Mouse (Mus musculus) embryonic fibroblast, embryonic 13.5 days (primary cell): ENCODE measurements around the gene Asb4. TPM values are rescaled to one million over a fixed set of nuclear protein-coding genes. Genes with fewer than 3 reads are reported as not detected.

Experiments used
- H3K27ac ChIP-seq: 2 replicates; pipeline ENCODE4 v1.5.1; 2012; ENCODE audit warnings: low read length, control low read depth, inconsistent platforms; ENCODE audit not compliant: insufficient read depth
- H3K4me1 ChIP-seq: 2 replicates; pipeline ENCODE4 v1.6.1; 2011; ENCODE audit warnings: low read length; ENCODE audit not compliant: control insufficient read depth, insufficient read depth
- H3K4me3 ChIP-seq: 2 replicates; pipeline ENCODE4 v1.5.1; 2011; ENCODE audit warnings: mild to moderate bottlenecking, control low read depth, low read length; ENCODE audit not compliant: insufficient read depth
- CTCF ChIP-seq: IDR thresholded peaks from 2 replicates; pipeline ENCODE4 v1.5.1; 2011; ENCODE audit warnings: mild to moderate bottlenecking, control low read depth, low read length, moderate library complexity, borderline replicate concordance; ENCODE audit not compliant: insufficient read depth
- POLR2A ChIP-seq: IDR thresholded peaks from 2 replicates; pipeline ENCODE4 v1.6.1; 2011; ENCODE audit warnings: low read depth, mild to moderate bottlenecking, control low read depth, low read length, moderate library complexity
- polyA plus RNA-seq: library from polyadenylated mRNA; stranded (reverse); fragments of >200 nt; gene quantifications from 2 replicates; pipeline ENCODE4 v1.2.4, GENCODE M21; 2011; ENCODE audit warnings: low read depth; ENCODE audit not compliant: missing spikeins, insufficient read length

Asb4 gene
- polyA plus RNA-seq, 1 experiment = 4.4 TPM

GRCm38 (mm10) chr6:5441221-5441620 lies 58.0 kb downstream of the Asb4 start:
- Histone ChIP-seq H3K27ac (peak overlapping the region; percentile 37; the same call in 1 of the 2 replicates), H3K4me3 (no peak overlapping the region), H3K4me1 (peaks cover 13% of the 10 kb centered on the region; the same call in 1 of the 2 replicates)
- no peak for TF ChIP-seq POLR2A
- no peak for TF ChIP-seq CTCF

DNA sequence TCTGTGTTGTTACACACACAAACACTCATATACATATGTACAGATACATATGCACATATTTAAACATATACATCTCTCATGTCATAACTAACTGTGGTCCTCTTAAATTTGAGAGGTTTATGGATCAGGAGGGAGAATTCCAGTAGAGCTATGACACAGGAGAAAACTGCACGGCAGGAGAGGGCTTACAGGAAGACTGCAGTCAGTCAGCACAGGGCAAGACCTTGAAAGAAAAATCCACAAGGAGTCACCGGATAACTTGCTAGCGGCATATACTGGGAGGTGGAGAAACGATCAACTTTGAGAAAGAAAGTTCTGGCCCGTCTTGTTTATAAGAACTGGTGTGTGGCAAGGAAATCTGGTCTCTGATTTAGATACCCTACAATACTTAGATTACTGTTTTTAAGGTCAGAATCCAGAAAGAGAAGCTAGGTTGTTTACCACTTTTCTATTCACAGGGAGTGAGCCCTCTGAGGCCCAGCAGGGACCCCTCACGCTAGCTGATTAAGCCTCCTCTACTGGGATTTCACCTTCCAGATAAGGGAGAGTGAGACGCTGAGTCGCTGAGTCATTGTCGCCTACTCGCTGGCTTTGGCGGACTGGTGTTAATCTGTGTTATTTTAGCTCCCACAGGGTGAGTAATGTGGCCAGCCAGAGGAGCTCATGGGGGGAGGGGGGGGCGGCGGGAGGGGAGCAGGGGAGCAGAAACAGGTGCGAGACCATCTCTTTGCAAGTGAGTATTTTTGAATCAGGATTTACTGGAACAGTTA lies 59.3 kb downstream of the Asb4 start:
- Histone ChIP-seq H3K4me3 (no peak overlapping the region), H3K4me1 (peaks cover 13% of the 10 kb centered on the region; the same call in 1 of the 2 replicates), H3K27ac (peak overlapping the region; percentile 98)
- TF ChIP-seq POLR2A (no peak), CTCF (no peak)

DNA sequence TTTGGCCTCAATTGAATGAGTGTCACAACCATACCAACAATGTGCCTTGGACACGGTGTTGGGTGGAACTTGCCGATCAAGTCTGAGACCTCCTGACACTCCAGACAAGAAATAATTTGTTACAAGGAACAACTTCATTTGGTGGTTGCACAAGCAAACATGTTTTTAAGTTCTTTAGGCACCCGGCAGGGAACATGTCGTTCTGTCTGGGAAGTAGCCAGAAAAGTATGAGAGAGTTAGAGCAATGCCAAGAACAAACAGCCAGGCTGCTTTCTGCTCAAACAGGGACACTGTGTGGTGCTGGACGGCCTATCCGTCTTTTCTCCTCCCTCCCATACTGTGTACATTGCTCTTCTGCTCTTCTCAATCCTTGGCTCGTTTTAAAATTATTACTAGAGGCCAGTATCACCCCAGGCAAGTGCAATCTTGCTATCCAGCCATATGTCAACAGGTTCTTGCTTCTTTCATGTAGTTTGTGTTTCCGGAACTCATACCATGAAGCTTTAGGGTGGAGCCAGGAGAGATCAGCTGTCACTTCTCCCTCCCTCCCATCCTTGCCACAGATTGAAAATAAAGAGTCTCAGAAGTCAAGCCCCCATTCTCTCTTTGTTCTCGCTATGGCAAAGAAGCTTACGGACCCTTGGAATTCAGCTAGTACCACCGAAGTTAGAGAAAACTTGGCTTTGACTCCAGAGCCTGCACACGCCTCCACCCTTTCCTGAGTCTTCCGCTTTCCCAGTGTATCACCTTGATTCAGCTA lies 60.1 kb downstream of the Asb4 start:
- Histone ChIP-seq H3K4me1 (peaks cover 13% of the 10 kb centered on the region; the same call in 1 of the 2 replicates), H3K27ac (peak overlapping the region; percentile 93), H3K4me3 (no peak overlapping the region)
- TF ChIP-seq CTCF = no peak
- no peak for TF ChIP-seq POLR2A

- TF ChIP-seq CTCF = no peak
- TF ChIP-seq POLR2A = no peak
- Histone ChIP-seq H3K4me1 (peaks cover 11% of the 10 kb centered on the region; the same call in 1 of the 2 replicates), H3K27ac (no peak overlapping the region), H3K4me3 (no peak overlapping the region)
Measured at GRCm38 (mm10) chr6:5444331-5444898, 61.2 kb downstream of the Asb4 start.

GRCm38 (mm10) chr6:5447013-5447412 lies 63.8 kb downstream of the Asb4 start:
- H3K27ac ChIP-seq = no peak overlapping the region
- H3K4me1 ChIP-seq = peaks cover 10% of the 10 kb centered on the region; the same call in 1 of the 2 replicates
- TF ChIP-seq CTCF (no peak), POLR2A (no peak)
- no peak overlapping the region for H3K4me3 ChIP-seq

- Histone ChIP-seq H3K4me3 (no peak overlapping the region), H3K4me1 (peaks cover 10% of the 10 kb centered on the region; the same call in 1 of the 2 replicates), H3K27ac (no peak overlapping the region)
- TF ChIP-seq POLR2A = no peak
- no peak for TF ChIP-seq CTCF
Measured at GRCm38 (mm10) chr6:5447546-5447945, 64.4 kb downstream of the Asb4 start.

DNA sequence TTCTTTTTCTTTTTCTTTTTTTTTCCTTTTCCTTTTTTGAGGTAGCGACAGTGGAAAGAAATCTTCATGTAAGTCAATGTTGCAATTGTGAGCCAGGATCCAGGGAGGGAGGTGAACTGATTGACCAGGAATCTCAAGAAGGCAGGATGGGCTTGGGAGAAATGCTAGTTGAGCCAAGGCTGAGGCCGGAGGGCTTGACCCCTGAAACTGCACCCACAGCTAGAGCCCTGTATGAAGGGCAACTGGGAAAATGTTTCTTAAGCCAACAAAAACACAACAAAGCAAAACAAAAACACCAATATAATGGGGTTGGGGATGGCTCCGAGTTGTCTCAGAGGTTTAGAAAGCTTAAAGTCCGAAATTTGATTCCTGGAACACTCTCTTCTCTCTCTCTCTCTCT lies 65.2 kb downstream of the Asb4 start:
- Histone ChIP-seq H3K27ac (no peak overlapping the region), H3K4me1 (peaks cover 5% of the 10 kb centered on the region; the same call in 1 of the 2 replicates), H3K4me3 (no peak overlapping the region)
- TF ChIP-seq POLR2A (no peak), CTCF (no peak)

DNA sequence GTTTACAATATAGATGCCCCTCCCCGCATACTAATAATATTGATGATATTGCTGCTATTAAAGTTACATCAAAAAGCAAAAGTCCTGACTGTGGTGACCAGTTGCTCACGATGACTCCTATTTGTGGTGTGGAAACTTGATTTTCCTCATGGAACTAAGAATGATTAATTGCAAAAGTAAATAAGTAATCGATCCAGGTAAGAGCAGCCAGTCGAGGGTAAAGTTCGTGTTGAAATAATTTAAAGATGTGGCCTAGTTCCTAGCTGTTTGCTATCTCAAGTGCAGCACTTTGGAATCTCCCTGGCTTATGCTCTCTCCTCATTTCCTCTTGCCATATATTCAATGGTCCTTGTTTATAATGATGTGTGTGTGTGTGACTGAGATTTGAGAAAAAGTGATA lies 66.7 kb downstream of the Asb4 start:
- H3K4me1 ChIP-seq = peaks cover 1% of the 10 kb centered on the region; the same call in 1 of the 2 replicates
- no peak overlapping the region for H3K27ac ChIP-seq
- H3K4me3 ChIP-seq = no peak overlapping the region
- TF ChIP-seq CTCF = no peak
- no peak for TF ChIP-seq POLR2A

DNA sequence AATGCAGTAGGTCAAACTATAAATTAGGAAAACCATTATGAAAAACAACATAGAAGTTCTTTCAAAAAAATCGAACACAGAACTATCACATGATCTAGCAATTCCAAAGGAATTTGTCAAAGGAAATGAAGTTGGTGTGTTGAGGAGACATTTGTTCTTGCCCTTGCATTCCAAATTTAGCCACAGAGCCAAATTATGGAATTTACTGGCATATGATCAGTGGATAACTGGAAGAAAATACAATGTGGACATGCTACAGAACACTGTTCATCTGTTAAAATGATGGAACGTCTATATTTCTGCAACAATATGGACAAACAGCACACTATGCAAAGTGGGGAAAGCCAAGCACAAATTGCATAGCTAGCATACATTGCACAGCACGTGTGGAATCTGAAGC lies 72.7 kb downstream of the Asb4 start:
- no peak for TF ChIP-seq POLR2A
- TF ChIP-seq CTCF = no peak
- Histone ChIP-seq H3K27ac (peak overlapping the region; percentile 36; the same call in 1 of the 2 replicates), H3K4me3 (no peak overlapping the region), H3K4me1 (peaks cover 7% of the 10 kb centered on the region)
